Comparison of ENCODE assay signal across 17 mouse cellular contexts in genomic region chr5:141160956-141161355, GRCm38 (mm10).
"Had no signal": no experiment of that assay in that cellular context is flagged by ENCODE, and none has a peak within 500 bp of the region (broad histone marks: within the 10 kb centered on the region; RNA-seq: fewer than 3 reads in every experiment).

No protein-coding gene starts in this region.

- DNase-seq: lung, embryonic 14.5 days; lung, postnatal 10 days; lung, postnatal 4 days; midbrain, embryonic 14.5 days; retina, postnatal 1 day; right cerebral cortex, postnatal 14 days; thymus, adult 2 months; thymus, postnatal 25 days; thymus, postnatal 4 days had no signal

- ATAC-seq: midbrain, embryonic 16.5 days had no signal

- H3K27me3 ChIP-seq: midbrain, embryonic 12.5 days; neural tube, embryonic 13.5 days; neural tube, embryonic 15.5 days; stomach, embryonic 15.5 days had no signal

- H3K9me3 ChIP-seq: midbrain, embryonic 10.5 days; midbrain, embryonic 12.5 days; neural tube, embryonic 13.5 days; neural tube, embryonic 15.5 days; stomach, embryonic 15.5 days had no signal

- H3K4me3 ChIP-seq: midbrain, embryonic 10.5 days; midbrain, embryonic 12.5 days; myocyte; neural tube, embryonic 13.5 days; neural tube, embryonic 15.5 days; stomach, embryonic 15.5 days had no signal

- H3K36me3 ChIP-seq: midbrain, embryonic 10.5 days; midbrain, embryonic 12.5 days; neural tube, embryonic 13.5 days; neural tube, embryonic 15.5 days; stomach, embryonic 15.5 days had no signal

- H3K27ac ChIP-seq: midbrain, embryonic 10.5 days; midbrain, embryonic 12.5 days; neural tube, embryonic 13.5 days; neural tube, embryonic 15.5 days; stomach, embryonic 15.5 days; stomach, postnatal 0 days had no signal

- H3K4me2 ChIP-seq: lung, embryonic 14.5 days; midbrain, embryonic 12.5 days; neural tube, embryonic 13.5 days; neural tube, embryonic 15.5 days; stomach, embryonic 15.5 days had no signal

- H3K4me1 ChIP-seq: midbrain, embryonic 10.5 days; neural tube, embryonic 13.5 days; stomach, embryonic 15.5 days had no signal

- H3K9ac ChIP-seq: lung, embryonic 14.5 days; midbrain, embryonic 12.5 days; neural tube, embryonic 13.5 days; neural tube, embryonic 15.5 days; stomach, embryonic 15.5 days had no signal
